Mouse (Mus musculus): ENCODE data around the gene Gzf1. TPM values are rescaled to one million over a fixed set of nuclear protein-coding genes. Genes with fewer than 3 reads are reported as not detected.

The Gzf1 gene
- polyA plus RNA-seq (2012; rRNA removed) (13.6 and 15.3 TPM in 2 replicates), polyA plus RNA-seq (2014; fragmentation: Nextera tagmentation; extraction: Ambion mirVana) (21.6 and 22.4 TPM in 2 replicates)

GRCm38 (mm10) chr2:148680775-148681291 is at the start of gene Gzf1:
TSS of gene Gzf1 (plus strand) at chr2:148681023.
- Histone ChIP-seq H3K9me3 (ENCODE audit: control insufficient read depth, low read length) (no peaks in the 10 kb centered on the region), H3K9ac (ENCODE audit: low read depth, low read length, severe bottlenecking) (peak within 1 kb of the TSS; percentile 83), H3K4me3 (replicated peaks; ENCODE audit: low read length) (peak within 1 kb of the TSS; percentile 75), H3K27me3 (ENCODE audit: control insufficient read depth, insufficient read depth, low read length) (no peaks in the 10 kb centered on the region), H3K4me1 (ENCODE audit: control insufficient read depth, insufficient read depth, low read length) (peaks cover 38% of the 10 kb centered on the region), H3K36me3 (ENCODE audit: control insufficient read depth, insufficient read depth, low read length) (peaks cover 36% of the 10 kb centered on the region), H3K27ac (replicated peaks; ENCODE audit: low read depth, low read length) (peak within 1 kb of the TSS; percentile 83), H3K4me2 (replicated peaks; ENCODE audit: low read depth, low read length, severe bottlenecking) (peak within 1 kb of the TSS; percentile 89)
- peak; percentile 69; the same call in 1 of the 2 replicates for TF ChIP-seq POLR2A (IDR thresholded peaks at IDR 0.05; ENCODE audit: borderline replicate concordance, extremely low read depth, insufficient read depth, insufficient read length)
- ATAC-seq (ENCODE audit: low FRiP score, low read depth), result peak; percentile 92
- under 1% methylated on average over 37 of the region's 39 CpGs for WGBS
- peak; percentile 99 for DNase-seq (ENCODE audit: low spot score)

- no peaks in the 10 kb centered on the region for H3K36me3 ChIP-seq (ENCODE audit: control insufficient read depth, insufficient read depth, low read length)
- no peak overlapping the region for H3K27ac ChIP-seq (replicated peaks; ENCODE audit: low read depth, low read length)
- no peaks in the 10 kb centered on the region for H3K4me1 ChIP-seq (ENCODE audit: control insufficient read depth, insufficient read depth, low read length)
- no peaks in the 10 kb centered on the region for H3K9me3 ChIP-seq (ENCODE audit: control insufficient read depth, low read length)
- H3K4me3 ChIP-seq (replicated peaks; ENCODE audit: low read length), result no peak overlapping the region
- no peak overlapping the region for H3K9ac ChIP-seq (ENCODE audit: low read depth, low read length, severe bottlenecking)
- no peak overlapping the region for H3K4me2 ChIP-seq (replicated peaks; ENCODE audit: low read depth, low read length, severe bottlenecking)
- no peak for TF ChIP-seq POLR2A (IDR thresholded peaks at IDR 0.05; ENCODE audit: borderline replicate concordance, extremely low read depth, insufficient read depth, insufficient read length)
- 82% methylated on average over 3 of the region's 3 CpGs for WGBS
- ATAC-seq (ENCODE audit: low FRiP score, low read depth) (no peak), DNase-seq (ENCODE audit: low spot score) (peak; percentile 35)
- no peaks in the 10 kb centered on the region for H3K27me3 ChIP-seq (ENCODE audit: control insufficient read depth, insufficient read depth, low read length)
Observed at GRCm38 (mm10) chr2:148631602-148632001, 49.2 kb upstream of the Gzf1 start.

GRCm38 (mm10) chr2:148634466-148634865 is 46.4 kb upstream of the Gzf1 start:
- Histone ChIP-seq H3K4me3 (replicated peaks; ENCODE audit: low read length) (no peak overlapping the region), H3K4me1 (ENCODE audit: control insufficient read depth, insufficient read depth, low read length) (no peaks in the 10 kb centered on the region), H3K27ac (replicated peaks; ENCODE audit: low read depth, low read length) (no peak overlapping the region), H3K27me3 (ENCODE audit: control insufficient read depth, insufficient read depth, low read length) (no peaks in the 10 kb centered on the region), H3K9ac (ENCODE audit: low read depth, low read length, severe bottlenecking) (no peak overlapping the region), H3K9me3 (ENCODE audit: control insufficient read depth, low read length) (no peaks in the 10 kb centered on the region), H3K36me3 (ENCODE audit: control insufficient read depth, insufficient read depth, low read length) (no peaks in the 10 kb centered on the region), H3K4me2 (replicated peaks; ENCODE audit: low read depth, low read length, severe bottlenecking) (no peak overlapping the region)
- no peak for TF ChIP-seq POLR2A (IDR thresholded peaks at IDR 0.05; ENCODE audit: borderline replicate concordance, extremely low read depth, insufficient read depth, insufficient read length)
- DNase-seq (ENCODE audit: low spot score), result no peak
- no peak for ATAC-seq (ENCODE audit: low FRiP score, low read depth)
- 86% methylated on average over 4 of the region's 4 CpGs for WGBS

GRCm38 (mm10) chr2:148642610-148643370 is 38.0 kb upstream of the Gzf1 start:
- H3K27ac ChIP-seq (replicated peaks; ENCODE audit: low read depth, low read length), result no peak overlapping the region
- no peak overlapping the region for H3K9ac ChIP-seq (ENCODE audit: low read depth, low read length, severe bottlenecking)
- no peaks in the 10 kb centered on the region for H3K9me3 ChIP-seq (ENCODE audit: control insufficient read depth, low read length)
- ATAC-seq (ENCODE audit: low FRiP score, low read depth), result no peak
- TF ChIP-seq POLR2A (IDR thresholded peaks at IDR 0.05; ENCODE audit: borderline replicate concordance, extremely low read depth, insufficient read depth, insufficient read length), result no peak
- DNase-seq (ENCODE audit: low spot score), result no peak
- no peaks in the 10 kb centered on the region for H3K4me1 ChIP-seq (ENCODE audit: control insufficient read depth, insufficient read depth, low read length)
- H3K4me2 ChIP-seq (replicated peaks; ENCODE audit: low read depth, low read length, severe bottlenecking), result no peak overlapping the region
- no peak overlapping the region for H3K4me3 ChIP-seq (replicated peaks; ENCODE audit: low read length)
- no peaks in the 10 kb centered on the region for H3K36me3 ChIP-seq (ENCODE audit: control insufficient read depth, insufficient read depth, low read length)
- 11% methylated on average over 1 of the region's 1 CpGs for WGBS
- no peaks in the 10 kb centered on the region for H3K27me3 ChIP-seq (ENCODE audit: control insufficient read depth, insufficient read depth, low read length)

GRCm38 (mm10) chr2:148644421-148645000 is 36.3 kb upstream of the Gzf1 start:
- no peaks in the 10 kb centered on the region for H3K9me3 ChIP-seq (ENCODE audit: control insufficient read depth, low read length)
- H3K9ac ChIP-seq (ENCODE audit: low read depth, low read length, severe bottlenecking), result no peak overlapping the region
- H3K27me3 ChIP-seq (ENCODE audit: control insufficient read depth, insufficient read depth, low read length), result no peaks in the 10 kb centered on the region
- H3K27ac ChIP-seq (replicated peaks; ENCODE audit: low read depth, low read length), result no peak overlapping the region
- 85% methylated on average over 6 of the region's 6 CpGs for WGBS
- no peaks in the 10 kb centered on the region for H3K36me3 ChIP-seq (ENCODE audit: control insufficient read depth, insufficient read depth, low read length)
- DNase-seq (ENCODE audit: low spot score) (no peak), ATAC-seq (ENCODE audit: low FRiP score, low read depth) (no peak)
- no peak overlapping the region for H3K4me2 ChIP-seq (replicated peaks; ENCODE audit: low read depth, low read length, severe bottlenecking)
- no peak for TF ChIP-seq POLR2A (IDR thresholded peaks at IDR 0.05; ENCODE audit: borderline replicate concordance, extremely low read depth, insufficient read depth, insufficient read length)
- no peaks in the 10 kb centered on the region for H3K4me1 ChIP-seq (ENCODE audit: control insufficient read depth, insufficient read depth, low read length)
- no peak overlapping the region for H3K4me3 ChIP-seq (replicated peaks; ENCODE audit: low read length)
